Mouse (Mus musculus) pancreas, adult 10 weeks (tissue): ENCODE results near the gene Trpv2. TPM values are rescaled to one million over a fixed set of nuclear protein-coding genes. Genes with fewer than 3 reads are reported as not detected.

Source experiments
- polyA plus RNA-seq: library from polyadenylated mRNA; stranded (reverse); fragments of 350-450 nt; fragmentation: Illumina TruSeq; extraction: RNeasy Lipid Tissue Mini Kit (QIAGEN cat#74804); gene quantifications from one replicate; pipeline ENCODE4 v1.2.3, GENCODE M21; 2015; ENCODE audit warnings: low read depth, low replicate concordance; ENCODE audit not compliant: insufficient read depth

Trpv2 gene
- polyA plus RNA-seq = 1.1 TPM

DNA sequence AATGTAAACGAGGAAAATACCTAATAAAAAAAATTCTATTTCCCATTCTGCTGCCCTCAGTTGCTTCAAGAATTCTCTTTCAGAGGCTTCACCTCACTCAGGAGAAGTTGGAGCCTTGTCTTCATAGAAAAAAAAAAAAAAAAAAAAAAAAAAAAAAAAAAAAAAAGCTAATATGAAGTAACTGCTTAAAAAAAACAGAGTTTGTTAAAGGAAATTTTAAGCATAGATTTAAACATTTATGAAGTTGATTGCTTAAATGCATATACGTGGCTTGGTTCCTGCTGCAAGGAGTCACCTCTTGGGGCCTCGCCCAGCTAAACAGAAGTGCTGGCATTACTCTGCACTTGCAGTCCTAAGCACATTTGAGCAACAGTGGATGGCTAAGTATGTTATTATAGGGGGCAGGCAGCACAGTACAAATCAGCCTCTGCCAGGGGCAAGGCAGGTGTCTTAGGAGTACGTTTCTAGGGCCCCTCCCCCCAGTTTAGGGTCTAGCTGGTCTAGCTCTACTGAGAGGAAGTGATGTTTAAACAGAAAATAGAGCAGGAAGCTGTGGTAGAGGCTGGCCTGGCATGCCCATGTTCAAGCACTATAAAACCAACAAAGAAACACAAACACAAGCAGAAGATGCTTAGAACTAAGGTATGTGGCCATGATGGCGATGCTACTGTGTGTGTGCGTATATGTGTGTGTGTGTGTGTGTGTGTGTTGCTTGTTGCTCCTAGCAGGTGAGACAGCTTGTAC is at the start of gene Trpv2:
Trpv2 (plus strand) TSS at position 528 of the 744 bp plus-strand sequence.

DNA sequence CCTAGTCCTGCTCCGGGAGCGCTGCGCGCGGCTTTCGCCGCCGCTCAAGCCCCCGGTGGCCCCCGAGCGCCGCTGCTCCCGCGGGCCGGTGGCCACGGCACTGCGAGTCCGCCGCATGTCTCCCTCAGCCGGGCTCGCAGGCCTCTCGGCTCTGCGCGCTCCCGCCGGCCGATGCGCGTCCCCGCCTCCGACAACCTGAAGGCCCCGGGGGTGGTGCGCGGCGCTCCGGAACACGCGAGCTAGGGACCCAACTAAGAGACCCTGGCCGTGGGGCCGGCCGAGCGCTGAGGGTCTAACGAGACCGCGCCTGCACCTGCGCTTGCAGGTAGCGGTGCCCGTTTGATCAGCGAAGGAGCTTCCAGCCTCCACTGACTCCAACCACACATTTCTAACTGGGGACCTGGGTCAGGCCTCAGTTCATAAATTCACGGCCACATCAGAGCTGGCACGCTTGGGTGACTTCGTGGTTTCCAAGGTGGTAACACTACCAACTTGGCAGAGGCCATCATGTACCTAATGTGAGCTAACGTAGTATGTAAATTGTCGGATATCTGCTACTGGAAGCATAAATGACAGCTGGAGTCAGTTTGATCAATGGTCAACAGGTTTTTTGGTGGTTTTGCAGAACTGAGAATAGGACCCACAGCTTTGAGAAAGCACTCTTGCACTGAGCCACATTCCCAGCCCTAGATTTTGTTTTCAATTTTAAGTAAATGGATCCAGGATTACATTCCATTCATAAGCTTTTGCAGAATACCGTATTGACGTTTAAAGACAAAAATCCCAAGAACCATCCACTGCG is 35.0 kb upstream of the Trpv2 start, which contains the start of gene Cenpv:
Cenpv (minus strand) TSS at position 173 of the 802 bp plus-strand sequence.

DNA sequence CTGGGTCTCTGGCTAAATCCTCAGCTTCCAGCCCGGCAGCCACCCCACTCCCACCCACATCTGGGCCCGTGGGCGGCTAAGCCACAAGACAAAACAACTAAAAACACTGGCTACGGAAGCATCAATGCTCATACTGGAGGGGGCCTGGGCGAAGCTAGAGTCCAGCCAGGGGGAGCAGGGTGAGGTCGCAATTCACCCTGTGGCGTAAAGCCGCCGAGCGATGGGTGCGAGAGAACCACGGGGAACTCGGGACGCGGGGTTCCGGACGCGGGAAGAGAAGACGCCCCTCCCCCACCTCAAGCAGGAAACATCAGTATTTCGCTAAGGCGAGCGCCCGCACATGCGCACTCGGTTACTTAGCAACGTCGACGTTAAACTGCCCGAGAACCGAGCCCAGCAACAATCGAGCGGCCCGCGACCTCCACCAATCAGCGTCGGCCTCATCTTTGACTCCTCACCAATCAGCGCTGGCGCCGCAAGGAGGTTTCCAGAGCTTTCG is 23.5 kb upstream of the Trpv2 start, which contains the start of gene Ubb:
Ubb (plus strand) TSS at position 445 of the 499 bp plus-strand sequence.

DNA sequence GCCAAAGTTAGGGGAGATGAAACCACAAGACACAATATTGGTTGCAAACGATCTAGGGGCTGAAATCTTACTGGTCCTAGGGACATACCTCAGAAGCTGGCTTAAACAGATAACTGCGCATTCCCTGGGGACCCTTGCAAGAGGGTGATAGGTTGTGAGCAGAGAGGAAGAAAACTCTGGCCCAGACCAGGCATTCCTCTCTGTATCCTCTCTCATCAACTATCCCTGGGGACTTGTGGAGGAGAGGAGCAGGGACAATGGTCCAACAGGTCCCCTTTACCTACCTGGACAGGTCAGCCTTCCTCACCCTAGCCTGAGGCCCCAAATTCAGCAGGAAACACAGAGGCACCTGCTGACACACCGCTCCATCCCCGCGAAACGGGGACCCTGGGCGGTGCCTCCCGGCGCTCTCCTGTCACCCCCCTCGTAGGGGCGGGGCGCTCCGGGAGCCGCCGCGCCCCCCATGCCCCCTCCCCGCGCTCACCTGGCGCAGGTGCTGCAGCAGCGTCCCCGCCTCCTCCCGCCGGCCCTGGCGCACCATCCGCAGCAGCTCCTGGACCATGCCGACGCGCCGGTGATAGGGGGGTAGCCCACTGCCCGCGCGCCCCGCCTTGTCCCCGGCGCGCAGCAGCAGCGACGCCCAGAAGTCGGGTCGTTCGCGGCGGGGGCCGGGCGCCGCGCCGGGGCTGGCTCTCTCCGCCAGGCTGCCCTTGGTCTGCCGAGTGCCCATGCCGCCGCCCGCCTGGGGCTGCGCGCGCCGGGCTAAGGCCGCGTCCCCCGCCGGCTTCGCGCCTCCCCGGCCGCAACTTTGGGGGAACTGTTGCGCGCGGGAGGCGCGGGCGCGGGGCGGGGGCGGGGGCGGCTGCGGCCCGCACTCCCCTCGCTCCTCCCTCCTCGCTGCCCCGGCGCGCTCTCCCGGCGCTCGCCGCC is 73.6 kb downstream of the Trpv2 start, which contains the start of gene Lrrc75a:
Lrrc75a (minus strand) TSS at position 863 of the 930 bp plus-strand sequence.

DNA sequence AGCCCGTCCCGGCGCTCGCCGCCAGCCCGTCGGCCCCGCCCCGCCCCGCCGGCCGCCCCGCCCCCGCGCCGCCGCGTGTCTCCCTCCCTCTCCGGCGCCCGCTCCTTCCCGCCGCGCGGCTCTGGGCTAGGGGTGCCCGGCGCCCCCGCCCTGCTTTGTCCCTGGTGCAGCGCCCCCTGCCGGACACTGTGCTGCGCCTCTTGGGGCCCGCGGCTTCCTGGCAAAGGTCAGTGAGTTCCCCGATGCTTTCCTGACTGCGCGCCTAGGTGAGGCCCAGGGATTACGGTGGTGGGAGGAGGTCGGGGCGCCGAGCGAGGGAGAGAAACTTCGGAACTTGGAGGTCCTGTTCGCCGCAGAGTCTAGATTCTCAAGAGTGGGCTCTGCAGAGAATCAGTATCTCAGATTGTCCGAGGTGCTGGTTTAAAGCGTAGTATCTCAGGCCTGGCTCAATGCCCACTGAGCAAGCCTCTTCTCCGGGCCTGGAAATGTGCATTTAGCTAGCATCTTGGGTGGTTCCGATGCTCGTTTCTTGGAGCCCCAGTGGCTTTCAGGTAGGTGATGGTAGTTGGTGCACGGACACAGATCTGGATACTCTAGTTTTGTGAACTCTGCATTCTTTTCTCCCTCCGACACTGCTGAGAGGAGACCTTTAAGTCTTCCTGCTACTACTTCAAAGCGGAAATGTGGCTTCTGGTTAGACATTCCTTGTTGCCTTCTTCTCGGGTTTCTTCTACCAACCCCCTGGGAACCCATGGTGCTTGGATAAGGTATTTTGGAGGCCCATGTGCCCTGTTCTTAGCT is 74.5 kb downstream of the Trpv2 start, which contains the start of gene Mmgt2:
Mmgt2 (plus strand) TSS at position 74 of the 801 bp plus-strand sequence.

Other genes with a start within 250 kb of the Trpv2 start
- 2.0 TPM for gene Pigl, start 116.0 kb upstream of the Trpv2 start, polyA plus RNA-seq
- 30.6 TPM for gene Ncor1, start 115.9 kb upstream of the Trpv2 start, polyA plus RNA-seq
- gene Cenpv, start 35.2 kb upstream of the Trpv2 start, polyA plus RNA-seq = 15.5 TPM
- 305 TPM for gene Ubb, start 23.3 kb upstream of the Trpv2 start, polyA plus RNA-seq
- gene Lrrc75a, start 74.0 kb downstream of the Trpv2 start, polyA plus RNA-seq = 2.2 TPM
- 4.5 TPM for gene Mmgt2, start 74.2 kb downstream of the Trpv2 start, polyA plus RNA-seq
- 2.0 TPM for gene Zfp287, start 157.4 kb downstream of the Trpv2 start, polyA plus RNA-seq
- not detected for gene Gm10428, start 178.6 kb downstream of the Trpv2 start, polyA plus RNA-seq
- 1.0 TPM for gene Zfp286, start 215.0 kb downstream of the Trpv2 start, polyA plus RNA-seq
- gene Trim16, start 245.7 kb downstream of the Trpv2 start, polyA plus RNA-seq = 4.9 TPM